Comparison of ENCODE assay signal across 19 mouse cellular contexts in the genomic region with DNA sequence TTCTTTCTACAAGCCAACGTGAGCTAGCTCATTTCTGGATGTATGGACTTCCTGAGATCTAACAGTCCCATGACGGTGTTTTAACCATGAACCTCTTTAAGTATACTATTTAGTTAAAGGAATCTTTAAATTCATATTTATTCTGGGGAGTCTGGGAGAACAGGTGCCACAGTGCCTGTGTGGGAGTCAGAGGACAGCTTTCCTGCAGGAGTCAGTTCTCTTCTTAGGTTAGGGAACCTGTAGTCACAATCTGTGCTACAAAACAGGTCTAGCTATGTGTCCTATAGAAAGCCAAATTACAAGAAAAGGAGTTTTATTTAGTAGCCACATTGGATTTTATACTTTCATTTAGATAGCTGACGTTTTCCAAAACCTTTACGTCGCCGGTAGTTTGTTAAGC.
"Had no signal": no experiment of that assay in that cellular context is flagged by ENCODE, and none has a peak within 500 bp of the region (broad histone marks: within the 10 kb centered on the region; RNA-seq: fewer than 3 reads in every experiment).

No protein-coding gene starts in this region.

- H3K27ac ChIP-seq: heart, adult 2 months; heart, embryonic 13.5 days; heart, embryonic 15.5 days; hindbrain, embryonic 13.5 days; hindbrain, embryonic 15.5 days; hindbrain, postnatal 0 days; kidney, embryonic 15.5 days; kidney, postnatal 0 days; limb, embryonic 13.5 days; limb, embryonic 15.5 days; liver, embryonic 12.5 days; liver, embryonic 14.5 days had no signal

- ATAC-seq: hindbrain, postnatal 0 days; intestine, embryonic 16.5 days; liver, embryonic 12.5 days had no signal

- H3K4me3 ChIP-seq: heart, adult 2 months; heart, embryonic 13.5 days; heart, embryonic 15.5 days; hindbrain, embryonic 13.5 days; hindbrain, embryonic 15.5 days; kidney, embryonic 15.5 days; limb, embryonic 13.5 days; limb, embryonic 15.5 days; liver, embryonic 12.5 days had no signal

- DNase-seq: gastrocnemius, postnatal 14 days; gastrocnemius, postnatal 36 days; heart, adult 2 months; heart, postnatal 14 days; heart, postnatal 36 days; layer of hippocampus, postnatal 36 days; left cerebral cortex, postnatal 4 days had no signal
